Mouse (Mus musculus): ENCODE data around the gene Shh. TPM values are rescaled to one million over a fixed set of nuclear protein-coding genes. Genes with fewer than 3 reads are reported as not detected.

Gene Shh
- polyA plus RNA-seq, 1 experiment from 2014 or later: not detected

- Histone ChIP-seq H3K4me3 (ENCODE audit: inconsistent target) (no peak overlapping the region), H3K79me2 (ENCODE audit: inconsistent target) (no peaks in the 10 kb centered on the region), H3K36me3 (ENCODE audit: inconsistent target) (no peaks in the 10 kb centered on the region), H3K27ac (no peak overlapping the region)
- WGBS (ENCODE audit: missing documents): 37% methylated on average over 6 of the region's 6 CpGs
Observed at GRCm38 (mm10) chr5:28451053-28451638, 15.9 kb downstream of the Shh start.

- H3K36me3 ChIP-seq (ENCODE audit: inconsistent target): no peaks in the 10 kb centered on the region
- no peak overlapping the region for H3K4me3 ChIP-seq (ENCODE audit: inconsistent target)
- 64% methylated on average over 3 of the region's 3 CpGs for WGBS (ENCODE audit: missing documents)
- H3K79me2 ChIP-seq (ENCODE audit: inconsistent target): no peaks in the 10 kb centered on the region
- H3K27ac ChIP-seq: no peak overlapping the region
Observed at GRCm38 (mm10) chr5:28450126-28450890, 16.7 kb downstream of the Shh start.

- no peak overlapping the region for H3K27ac ChIP-seq
- H3K4me3 ChIP-seq (ENCODE audit: inconsistent target): no peak overlapping the region
- H3K36me3 ChIP-seq (ENCODE audit: inconsistent target): no peaks in the 10 kb centered on the region
- H3K79me2 ChIP-seq (ENCODE audit: inconsistent target): no peaks in the 10 kb centered on the region
- WGBS (ENCODE audit: missing documents): 94% methylated on average over 9 of the region's 9 CpGs
Observed at GRCm38 (mm10) chr5:28425926-28426325, 41.1 kb downstream of the Shh start.

GRCm38 (mm10) chr5:28423781-28424180 is 43.3 kb downstream of the Shh start:
- Histone ChIP-seq H3K36me3 (ENCODE audit: inconsistent target) (peaks cover 1% of the 10 kb centered on the region), H3K79me2 (ENCODE audit: inconsistent target) (no peaks in the 10 kb centered on the region), H3K27ac (no peak overlapping the region), H3K4me3 (ENCODE audit: inconsistent target) (no peak overlapping the region)
- WGBS (ENCODE audit: missing documents): 76% methylated on average over 4 of the region's 4 CpGs

- H3K36me3 ChIP-seq (ENCODE audit: inconsistent target): peaks cover 38% of the 10 kb centered on the region
Observed at GRCm38 (mm10) chr5:28419640-28420265, 47.3 kb downstream of the Shh start.

GRCm38 (mm10) chr5:28418734-28419133 is 48.3 kb downstream of the Shh start:
- 86% methylated on average over 10 of the region's 10 CpGs for WGBS (ENCODE audit: missing documents)
- no peaks in the 10 kb centered on the region for H3K79me2 ChIP-seq (ENCODE audit: inconsistent target)
- H3K27ac ChIP-seq: no peak overlapping the region
- H3K36me3 ChIP-seq (ENCODE audit: inconsistent target): peaks cover 48% of the 10 kb centered on the region
- no peak overlapping the region for H3K4me3 ChIP-seq (ENCODE audit: inconsistent target)

More at GRCm38 (mm10) chr5:28419640-28420265, 47.3 kb downstream of the Shh start:
- no peak overlapping the region for H3K27ac ChIP-seq
- no peak overlapping the region for H3K4me3 ChIP-seq (ENCODE audit: inconsistent target)
- H3K79me2 ChIP-seq (ENCODE audit: inconsistent target): no peaks in the 10 kb centered on the region
- WGBS (ENCODE audit: missing documents): 96% methylated on average over 12 of the region's 12 CpGs

GRCm38 (mm10) chr5:28416029-28416428 is 51.0 kb downstream of the Shh start:
- H3K4me3 ChIP-seq (ENCODE audit: inconsistent target): no peak overlapping the region
- no peak overlapping the region for H3K27ac ChIP-seq
- H3K79me2 ChIP-seq (ENCODE audit: inconsistent target): no peaks in the 10 kb centered on the region
- H3K36me3 ChIP-seq (ENCODE audit: inconsistent target): peaks cover 75% of the 10 kb centered on the region

GRCm38 (mm10) chr5:28414076-28414475 is 53.0 kb downstream of the Shh start:
- Histone ChIP-seq H3K4me3 (ENCODE audit: inconsistent target) (no peak overlapping the region), H3K79me2 (ENCODE audit: inconsistent target) (no peaks in the 10 kb centered on the region), H3K27ac (no peak overlapping the region), H3K36me3 (ENCODE audit: inconsistent target) (peaks cover 93% of the 10 kb centered on the region)
- 97% methylated on average over 3 of the region's 3 CpGs for WGBS (ENCODE audit: missing documents)

- Histone ChIP-seq H3K27ac (no peak overlapping the region), H3K4me3 (ENCODE audit: inconsistent target) (no peak overlapping the region), H3K36me3 (ENCODE audit: inconsistent target) (peaks cover 95% of the 10 kb centered on the region), H3K79me2 (ENCODE audit: inconsistent target) (no peaks in the 10 kb centered on the region)
- 98% methylated on average over 5 of the region's 5 CpGs for WGBS (ENCODE audit: missing documents)
Observed at GRCm38 (mm10) chr5:28413533-28413932, 53.5 kb downstream of the Shh start.

- Histone ChIP-seq H3K36me3 (ENCODE audit: inconsistent target) (peaks cover 90% of the 10 kb centered on the region), H3K79me2 (ENCODE audit: inconsistent target) (peaks cover 3% of the 10 kb centered on the region; the same call in 1 of the 2 replicates), H3K27ac (no peak overlapping the region), H3K4me3 (ENCODE audit: inconsistent target) (no peak overlapping the region)
- 86% methylated on average over 2 of the region's 2 CpGs for WGBS (ENCODE audit: missing documents)
Observed at GRCm38 (mm10) chr5:28412006-28412685, 54.9 kb downstream of the Shh start.

Other genes with a start within 250 kb of the Shh start
- not detected in 3 replicates for gene Cnpy1, start 221.4 kb downstream of the Shh start, polyA plus RNA-seq (2018)
- 11.7 to 19.9 TPM (median 16.5 TPM) in 3 replicates for gene Rbm33, start 150.1 kb downstream of the Shh start, polyA plus RNA-seq (2018)